Mouse (Mus musculus): ENCODE measurements around the gene Olfr1290. TPM values are rescaled to one million over a fixed set of nuclear protein-coding genes. Genes with fewer than 3 reads are reported as not detected.

Olfr1290 gene
- polyA plus RNA-seq, 1 experiment: not detected

DNA sequence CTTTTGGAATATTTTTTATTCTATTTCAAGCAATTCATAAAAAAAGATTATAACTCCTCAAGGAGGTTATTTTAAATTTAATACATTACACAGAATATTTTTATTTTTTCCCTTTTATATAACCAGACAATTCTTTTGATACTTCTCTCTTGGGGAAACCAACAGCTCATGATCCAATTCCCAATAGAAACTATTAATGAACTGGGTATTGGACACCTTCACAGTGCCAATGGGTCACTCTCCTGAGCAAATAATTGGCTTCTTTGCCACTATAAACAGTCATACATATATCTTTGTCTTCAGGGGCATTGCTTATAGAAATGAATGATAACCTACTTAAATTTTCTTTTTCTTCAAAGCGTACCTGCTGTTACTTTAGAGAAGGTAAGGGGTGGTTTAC lies 19.8 kb downstream of the Olfr1290 start, which contains the start of gene Olfr1288:
TSS of gene Olfr1288 (plus strand) at position 301 of the 400 bp plus-strand sequence.
- DNase-seq: no peak
- Histone ChIP-seq H3K27me3 (ENCODE audit: control insufficient read depth, insufficient read depth, low read length) (no peaks in the 10 kb centered on the region), H3K27ac (ENCODE audit: control insufficient read depth, insufficient read depth, low read length) (no peak within 1 kb of the TSS), H3K4me3 (ENCODE audit: control insufficient read depth, insufficient read depth, low read length) (no peak within 1 kb of the TSS), H3K4me1 (replicated peaks; ENCODE audit: control insufficient read depth, insufficient read depth, low read length) (no peaks in the 10 kb centered on the region), H3K36me3 (ENCODE audit: control insufficient read depth, insufficient read depth, low read length) (no peaks in the 10 kb centered on the region)
- TF ChIP-seq CTCF (IDR thresholded peaks at IDR 0.05; ENCODE audit: borderline replicate concordance, control insufficient read depth, extremely low read depth, insufficient read depth, low read length, poor library complexity): no peak
- TF ChIP-seq POLR2A (IDR thresholded peaks at IDR 0.05; ENCODE audit: control insufficient read depth, extremely low read depth, insufficient read depth, low read length, poor library complexity): no peak
- WGBS: 94% methylated on average over 1 of the region's 1 CpGs

DNA sequence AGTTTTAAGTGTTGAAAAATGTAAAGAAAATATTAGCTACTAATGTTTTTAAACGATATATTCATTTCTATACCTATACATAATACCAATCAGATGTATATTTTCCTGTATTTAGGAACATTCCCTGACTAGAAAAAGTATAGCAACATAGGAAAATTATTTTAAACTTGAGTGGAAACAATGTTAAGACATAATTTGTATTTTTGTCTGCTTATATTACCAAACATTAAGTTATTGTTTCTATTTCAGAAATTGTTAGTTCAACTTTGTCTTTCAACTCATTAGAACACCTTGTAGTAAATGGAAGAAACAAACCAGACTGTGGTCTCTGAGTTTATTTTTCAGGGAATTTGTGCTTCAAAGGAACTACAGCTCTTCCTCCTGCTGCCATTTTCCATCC lies 44.8 kb downstream of the Olfr1290 start, which contains the start of gene Olfr1287:
TSS of gene Olfr1287 (plus strand) at position 301 of the 400 bp plus-strand sequence.
- Histone ChIP-seq H3K36me3 (ENCODE audit: control insufficient read depth, insufficient read depth, low read length) (no peaks in the 10 kb centered on the region), H3K27ac (ENCODE audit: control insufficient read depth, insufficient read depth, low read length) (no peak within 1 kb of the TSS), H3K4me1 (replicated peaks; ENCODE audit: control insufficient read depth, insufficient read depth, low read length) (no peaks in the 10 kb centered on the region), H3K4me3 (ENCODE audit: control insufficient read depth, insufficient read depth, low read length) (no peak within 1 kb of the TSS), H3K27me3 (ENCODE audit: control insufficient read depth, insufficient read depth, low read length) (no peaks in the 10 kb centered on the region)
- WGBS: 77% methylated on average over 1 of the region's 1 CpGs
- DNase-seq: no peak
- no peak for TF ChIP-seq POLR2A (IDR thresholded peaks at IDR 0.05; ENCODE audit: control insufficient read depth, extremely low read depth, insufficient read depth, low read length, poor library complexity)
- TF ChIP-seq CTCF (IDR thresholded peaks at IDR 0.05; ENCODE audit: borderline replicate concordance, control insufficient read depth, extremely low read depth, insufficient read depth, low read length, poor library complexity): no peak

Other genes with a start within 250 kb of the Olfr1290 start
- not detected in 2 replicates for gene Olfr1276, start 239.3 kb downstream of the Olfr1290 start, polyA plus RNA-seq (2012; rRNA removed)
- gene Olfr1277, start 219.7 kb downstream of the Olfr1290 start, polyA plus RNA-seq (2012; rRNA removed): not detected in 2 replicates
- not detected in 2 replicates for gene Olfr1278, start 203.7 kb downstream of the Olfr1290 start, polyA plus RNA-seq (2012; rRNA removed)
- gene Olfr1279, start 193.2 kb downstream of the Olfr1290 start, polyA plus RNA-seq (2012; rRNA removed): not detected in 2 replicates
- not detected in 2 replicates for gene Olfr1280, start 179.8 kb downstream of the Olfr1290 start, polyA plus RNA-seq (2012; rRNA removed)
- not detected in 2 replicates for gene Olfr1281, start 167.3 kb downstream of the Olfr1290 start, polyA plus RNA-seq (2012; rRNA removed)
- not detected in 2 replicates for gene Olfr1282, start 157.8 kb downstream of the Olfr1290 start, polyA plus RNA-seq (2012; rRNA removed)
- not detected in 2 replicates for gene Olfr1283, start 127.0 kb downstream of the Olfr1290 start, polyA plus RNA-seq (2012; rRNA removed)
- gene Olfr1284, start 118.3 kb downstream of the Olfr1290 start, polyA plus RNA-seq (2012; rRNA removed): not detected in 2 replicates
- gene Olfr1286, start 70.7 kb downstream of the Olfr1290 start, polyA plus RNA-seq (2012; rRNA removed): not detected in 2 replicates
- gene Olfr1287, start 44.7 kb downstream of the Olfr1290 start, polyA plus RNA-seq (2012; rRNA removed): not detected in 2 replicates
- gene Olfr1288, start 19.7 kb downstream of the Olfr1290 start, polyA plus RNA-seq (2012; rRNA removed): not detected in 2 replicates
- gene Olfr1289, start 13.0 kb downstream of the Olfr1290 start, polyA plus RNA-seq (2012; rRNA removed): not detected in 2 replicates
- not detected in 2 replicates for gene Olfr1291-ps1, start 3.4 kb upstream of the Olfr1290 start, polyA plus RNA-seq (2012; rRNA removed)
- gene Olfr1293-ps, start 31.4 kb upstream of the Olfr1290 start, polyA plus RNA-seq (2012; rRNA removed): not detected in 2 replicates
- not detected in 2 replicates for gene Olfr1294, start 46.5 kb upstream of the Olfr1290 start, polyA plus RNA-seq (2012; rRNA removed)
- gene Olfr1295, start 75.9 kb upstream of the Olfr1290 start, polyA plus RNA-seq (2012; rRNA removed): not detected in 2 replicates
- not detected in 2 replicates for gene Olfr1297, start 132.7 kb upstream of the Olfr1290 start, polyA plus RNA-seq (2012; rRNA removed)
- not detected in 2 replicates for gene Olfr1298, start 155.4 kb upstream of the Olfr1290 start, polyA plus RNA-seq (2012; rRNA removed)
- gene Olfr1299, start 167.6 kb upstream of the Olfr1290 start, polyA plus RNA-seq (2012; rRNA removed): not detected in 2 replicates

All from thymus, adult 2 months (tissue).